Mouse (Mus musculus): ENCODE measurements around the gene Dusp3. TPM values are rescaled to one million over a fixed set of nuclear protein-coding genes. Genes with fewer than 3 reads are reported as not detected.
A peak's percentile ranks its signal among the peaks of the same experiment; 100 is the strongest.

Gene Dusp3
- polyA plus RNA-seq, 1 experiment from 2014 or later, result 9.8 TPM

DNA sequence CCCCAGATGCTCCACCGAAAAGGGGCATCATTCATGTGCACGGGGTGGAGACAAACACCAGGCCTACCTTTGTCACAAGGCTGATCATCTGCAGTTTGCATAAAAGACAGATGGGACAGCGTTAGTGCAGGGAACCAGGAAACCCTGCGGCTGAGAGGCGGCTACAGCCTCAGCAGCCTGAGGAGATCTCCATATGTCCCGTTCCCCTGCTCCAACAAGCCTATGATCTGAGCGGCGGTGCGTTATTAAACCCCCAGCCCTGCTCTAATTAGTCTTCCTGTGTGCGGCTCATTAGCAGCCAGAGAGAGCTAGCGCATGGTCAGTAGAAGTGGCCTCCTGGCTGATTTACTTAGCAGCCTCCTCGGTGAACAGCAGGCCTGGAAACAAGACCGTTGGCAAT, 23.3 kb upstream of the Dusp3 start:
- H3K27me3 ChIP-seq, result peaks cover 3% of the 10 kb centered on the region; the same call in 1 of the 2 replicates
- ATAC-seq (ENCODE audit: low read depth), result no peak
- no peak overlapping the region for H3K27ac ChIP-seq
- no peaks in the 10 kb centered on the region; the same call in 1 of the 2 replicates for H3K4me1 ChIP-seq (replicated peaks)
- H3K4me2 ChIP-seq, result no peak overlapping the region
- H3K4me3 ChIP-seq (replicated peaks), result no peak overlapping the region
- H3K36me3 ChIP-seq, result no peaks in the 10 kb centered on the region
- DNase-seq, result no peak
- no peaks in the 10 kb centered on the region for H3K9me3 ChIP-seq (replicated peaks)
- 70% methylated on average over 13 of the region's 13 CpGs for WGBS (ENCODE audit: insufficient replicate concordance)
- H3K9ac ChIP-seq, result no peak overlapping the region

GRCm38 (mm10) chr11:102008954-102009637, 22.3 kb upstream of the Dusp3 start:
- no peaks in the 10 kb centered on the region for H3K36me3 ChIP-seq
- H3K27me3 ChIP-seq, result peaks cover 3% of the 10 kb centered on the region; the same call in 1 of the 2 replicates
- H3K4me2 ChIP-seq, result no peak overlapping the region
- WGBS (ENCODE audit: insufficient replicate concordance), result 54% methylated on average over 15 of the region's 15 CpGs
- H3K4me3 ChIP-seq (replicated peaks), result no peak overlapping the region
- H3K9ac ChIP-seq, result no peak overlapping the region
- no peaks in the 10 kb centered on the region for H3K9me3 ChIP-seq (replicated peaks)
- no peaks in the 10 kb centered on the region; the same call in 1 of the 2 replicates for H3K4me1 ChIP-seq (replicated peaks)
- ATAC-seq (ENCODE audit: low read depth) (no peak), DNase-seq (no peak)
- H3K27ac ChIP-seq, result no peak overlapping the region

DNA sequence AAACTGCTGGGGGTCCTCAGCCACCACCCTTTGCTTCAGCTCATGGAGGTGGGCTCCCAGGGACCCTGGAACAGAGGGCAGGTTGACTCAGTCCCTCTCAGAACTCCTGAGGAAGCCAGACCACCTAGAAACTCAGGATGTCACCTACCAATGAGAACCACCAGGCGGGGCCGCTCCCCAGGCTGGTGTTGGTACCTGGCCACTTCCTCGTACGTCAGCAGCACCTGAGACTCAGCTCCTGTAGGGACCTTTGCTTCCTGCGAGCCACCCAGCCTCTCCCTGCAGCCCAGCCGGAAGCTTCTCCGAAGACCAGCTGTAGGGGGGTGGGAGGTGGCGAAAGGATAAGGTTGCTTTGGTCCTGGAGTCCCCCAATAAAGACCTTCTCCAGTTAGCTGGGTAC, 21.6 kb upstream of the Dusp3 start:
- H3K27me3 ChIP-seq, result peaks cover 3% of the 10 kb centered on the region; the same call in 1 of the 2 replicates
- H3K4me2 ChIP-seq, result no peak overlapping the region
- H3K4me3 ChIP-seq (replicated peaks), result no peak overlapping the region
- no peaks in the 10 kb centered on the region; the same call in 1 of the 2 replicates for H3K4me1 ChIP-seq (replicated peaks)
- no peaks in the 10 kb centered on the region for H3K9me3 ChIP-seq (replicated peaks)
- H3K36me3 ChIP-seq, result no peaks in the 10 kb centered on the region
- no peak for DNase-seq
- no peak overlapping the region for H3K9ac ChIP-seq
- no peak for ATAC-seq (ENCODE audit: low read depth)
- 73% methylated on average over 8 of the region's 8 CpGs for WGBS (ENCODE audit: insufficient replicate concordance)
- H3K27ac ChIP-seq, result no peak overlapping the region

DNA sequence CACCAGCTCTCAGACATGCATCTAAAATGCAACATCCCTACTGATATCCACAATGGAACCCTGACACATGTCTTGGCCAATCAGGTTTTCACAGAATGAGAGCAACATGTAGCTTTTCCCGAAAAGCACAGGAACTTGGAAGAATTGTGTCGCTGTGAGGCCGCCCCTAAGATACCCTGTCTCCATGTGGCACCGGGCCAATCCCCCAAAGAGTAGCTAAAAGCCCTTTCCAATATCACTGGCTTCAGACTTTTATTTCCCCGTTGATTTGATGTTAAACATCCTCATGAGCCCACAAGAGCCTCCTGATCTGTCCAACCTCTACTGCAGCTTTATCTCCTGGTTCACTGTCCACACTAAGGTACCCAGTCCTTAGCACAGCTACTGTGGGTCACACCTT, 19.9 kb upstream of the Dusp3 start:
- no peaks in the 10 kb centered on the region for H3K9me3 ChIP-seq (replicated peaks)
- DNase-seq, result no peak
- peaks cover 3% of the 10 kb centered on the region; the same call in 1 of the 2 replicates for H3K27me3 ChIP-seq
- no peaks in the 10 kb centered on the region; the same call in 1 of the 2 replicates for H3K4me1 ChIP-seq (replicated peaks)
- no peak for ATAC-seq (ENCODE audit: low read depth)
- H3K27ac ChIP-seq, result no peak overlapping the region
- H3K36me3 ChIP-seq, result no peaks in the 10 kb centered on the region
- 76% methylated on average over 5 of the region's 5 CpGs for WGBS (ENCODE audit: insufficient replicate concordance)
- H3K4me3 ChIP-seq (replicated peaks), result no peak overlapping the region
- no peak overlapping the region for H3K9ac ChIP-seq
- no peak overlapping the region for H3K4me2 ChIP-seq

- Histone ChIP-seq H3K4me3 (replicated peaks) (no peak overlapping the region), H3K9me3 (replicated peaks) (no peaks in the 10 kb centered on the region), H3K4me2 (no peak overlapping the region), H3K4me1 (replicated peaks) (no peaks in the 10 kb centered on the region; the same call in 1 of the 2 replicates), H3K27me3 (peaks cover 3% of the 10 kb centered on the region; the same call in 1 of the 2 replicates), H3K9ac (no peak overlapping the region), H3K36me3 (no peaks in the 10 kb centered on the region), H3K27ac (no peak overlapping the region)
- DNase-seq (no peak), ATAC-seq (ENCODE audit: low read depth) (no peak)
- WGBS (ENCODE audit: insufficient replicate concordance), result 68% methylated on average over 9 of the region's 9 CpGs
Measured at GRCm38 (mm10) chr11:102006271-102006670, 19.5 kb upstream of the Dusp3 start.

- no peak overlapping the region for H3K4me2 ChIP-seq
- no peak overlapping the region for H3K4me3 ChIP-seq (replicated peaks)
- WGBS (ENCODE audit: insufficient replicate concordance), result 74% methylated on average over 8 of the region's 8 CpGs
- no peaks in the 10 kb centered on the region; the same call in 1 of the 2 replicates for H3K4me1 ChIP-seq (replicated peaks)
- no peak for DNase-seq
- no peak for ATAC-seq (ENCODE audit: low read depth)
- H3K27ac ChIP-seq, result no peak overlapping the region
- H3K9me3 ChIP-seq (replicated peaks), result no peaks in the 10 kb centered on the region
- H3K36me3 ChIP-seq, result no peaks in the 10 kb centered on the region
- H3K9ac ChIP-seq, result no peak overlapping the region
- H3K27me3 ChIP-seq, result peaks cover 3% of the 10 kb centered on the region; the same call in 1 of the 2 replicates
Measured at GRCm38 (mm10) chr11:102004251-102004650, 17.4 kb upstream of the Dusp3 start.

- no peaks in the 10 kb centered on the region for H3K9me3 ChIP-seq (replicated peaks)
- H3K4me3 ChIP-seq (replicated peaks), result no peak overlapping the region
- H3K4me1 ChIP-seq (replicated peaks), result peaks cover 5% of the 10 kb centered on the region; the same call in 1 of the 2 replicates
- no peak overlapping the region for H3K27ac ChIP-seq
- H3K9ac ChIP-seq, result no peak overlapping the region
- no peak overlapping the region for H3K4me2 ChIP-seq
- H3K27me3 ChIP-seq, result no peaks in the 10 kb centered on the region
- no peaks in the 10 kb centered on the region for H3K36me3 ChIP-seq
- ATAC-seq (ENCODE audit: low read depth) (no peak), DNase-seq (no peak)
- 56% methylated on average over 4 of the region's 4 CpGs for WGBS (ENCODE audit: insufficient replicate concordance)
Measured at GRCm38 (mm10) chr11:101999466-101999865, 12.7 kb upstream of the Dusp3 start.

DNA sequence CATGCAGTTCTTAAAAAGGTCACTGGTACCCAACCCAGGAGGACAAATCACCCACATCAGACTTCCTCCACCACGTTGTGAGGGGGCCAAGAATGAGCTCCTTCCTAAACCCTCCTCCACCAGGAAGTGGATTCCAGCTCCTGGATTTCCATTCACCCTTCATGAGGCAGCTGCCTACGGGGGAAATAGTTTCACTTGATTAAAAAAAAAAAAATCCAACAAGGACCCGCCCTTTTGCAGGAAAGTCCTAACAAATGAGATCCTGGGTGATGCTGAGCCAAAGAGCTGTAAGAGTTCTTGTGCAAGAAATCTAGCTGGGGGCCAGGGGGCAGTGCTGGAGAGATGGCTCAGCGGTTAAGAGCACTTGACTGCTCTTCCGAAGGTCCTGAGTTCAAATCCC, 11.4 kb upstream of the Dusp3 start:
- Histone ChIP-seq H3K36me3 (no peaks in the 10 kb centered on the region), H3K9me3 (replicated peaks) (no peaks in the 10 kb centered on the region), H3K9ac (no peak overlapping the region), H3K4me3 (replicated peaks) (no peak overlapping the region), H3K4me1 (replicated peaks) (peaks cover 18% of the 10 kb centered on the region), H3K4me2 (no peak overlapping the region), H3K27me3 (no peaks in the 10 kb centered on the region), H3K27ac (no peak overlapping the region)
- no peak for ATAC-seq (ENCODE audit: low read depth)
- WGBS (ENCODE audit: insufficient replicate concordance), result 45% methylated on average over 5 of the region's 5 CpGs
- DNase-seq, result no peak

DNA sequence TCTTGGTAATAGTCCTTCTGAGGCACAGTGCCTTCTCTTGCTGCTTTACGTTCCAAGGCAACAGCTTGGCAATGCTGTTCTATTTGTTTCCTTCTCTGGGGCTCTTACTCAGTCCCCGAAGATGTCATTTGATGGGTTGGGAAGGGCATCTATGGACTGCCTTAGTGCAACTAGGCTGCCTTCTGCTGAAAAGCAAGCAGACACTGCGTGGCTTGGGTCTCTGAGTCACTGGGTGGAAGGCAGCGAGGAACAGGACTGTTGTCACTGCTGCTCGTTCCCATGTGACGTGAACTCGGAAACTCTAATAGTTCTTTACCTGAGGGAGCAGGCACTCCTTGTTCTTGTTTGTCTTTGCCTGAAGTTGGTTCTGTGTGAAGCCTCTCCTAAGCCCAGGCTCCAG, 9.1 kb upstream of the Dusp3 start:
- ATAC-seq (ENCODE audit: low read depth) (no peak), DNase-seq (no peak)
- no peak overlapping the region for H3K27ac ChIP-seq
- no peaks in the 10 kb centered on the region for H3K27me3 ChIP-seq
- H3K4me1 ChIP-seq (replicated peaks), result peaks cover 31% of the 10 kb centered on the region
- H3K9me3 ChIP-seq (replicated peaks), result no peaks in the 10 kb centered on the region
- H3K4me3 ChIP-seq (replicated peaks), result no peak overlapping the region
- H3K36me3 ChIP-seq, result no peaks in the 10 kb centered on the region
- H3K9ac ChIP-seq, result no peak overlapping the region
- H3K4me2 ChIP-seq, result no peak overlapping the region
- 84% methylated on average over 7 of the region's 7 CpGs for WGBS (ENCODE audit: insufficient replicate concordance)

- H3K4me1 ChIP-seq (replicated peaks), result peaks cover 31% of the 10 kb centered on the region
- ATAC-seq (ENCODE audit: low read depth), result peak; percentile 94
- no peak overlapping the region; the same call in 1 of the 2 replicates for H3K4me3 ChIP-seq (replicated peaks)
- H3K27ac ChIP-seq, result peak overlapping the region; percentile 75
- H3K27me3 ChIP-seq, result no peaks in the 10 kb centered on the region
- H3K4me2 ChIP-seq, result peak overlapping the region; percentile 50
- no peaks in the 10 kb centered on the region for H3K9me3 ChIP-seq (replicated peaks)
- 25% methylated on average over 8 of the region's 8 CpGs for WGBS (ENCODE audit: insufficient replicate concordance)
- DNase-seq, result peak; percentile 66
- peak overlapping the region; percentile 34; the same call in 1 of the 2 replicates for H3K9ac ChIP-seq
- no peaks in the 10 kb centered on the region for H3K36me3 ChIP-seq
Measured at GRCm38 (mm10) chr11:101994100-101994499, 7.3 kb upstream of the Dusp3 start.

DNA sequence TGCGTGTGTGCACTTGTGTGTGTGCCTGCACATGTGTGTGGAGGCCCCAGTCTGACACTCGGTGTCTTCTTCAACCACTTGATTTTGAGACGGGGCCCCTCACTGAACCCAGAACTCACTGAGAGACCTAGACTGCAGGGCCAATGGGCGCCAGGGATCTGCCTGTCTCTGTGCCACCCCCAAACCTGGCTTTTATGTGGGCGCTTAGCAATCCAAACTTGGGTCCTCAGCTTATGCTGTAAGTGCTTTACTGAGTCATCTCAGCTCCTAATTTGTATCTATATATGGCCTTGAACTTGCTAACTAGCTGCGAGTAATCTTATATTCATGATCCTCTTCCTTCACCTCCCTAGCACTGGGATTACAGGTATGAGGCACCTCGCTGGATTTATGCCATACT, 5.6 kb upstream of the Dusp3 start:
- Histone ChIP-seq H3K4me2 (no peak overlapping the region), H3K9ac (no peak overlapping the region), H3K9me3 (replicated peaks) (no peaks in the 10 kb centered on the region), H3K4me3 (replicated peaks) (no peak overlapping the region), H3K4me1 (replicated peaks) (peaks cover 31% of the 10 kb centered on the region), H3K27me3 (peaks cover 9% of the 10 kb centered on the region), H3K27ac (no peak overlapping the region), H3K36me3 (no peaks in the 10 kb centered on the region)
- 76% methylated on average over 7 of the region's 7 CpGs for WGBS (ENCODE audit: insufficient replicate concordance)
- ATAC-seq (ENCODE audit: low read depth), result no peak
- DNase-seq, result no peak

DNA sequence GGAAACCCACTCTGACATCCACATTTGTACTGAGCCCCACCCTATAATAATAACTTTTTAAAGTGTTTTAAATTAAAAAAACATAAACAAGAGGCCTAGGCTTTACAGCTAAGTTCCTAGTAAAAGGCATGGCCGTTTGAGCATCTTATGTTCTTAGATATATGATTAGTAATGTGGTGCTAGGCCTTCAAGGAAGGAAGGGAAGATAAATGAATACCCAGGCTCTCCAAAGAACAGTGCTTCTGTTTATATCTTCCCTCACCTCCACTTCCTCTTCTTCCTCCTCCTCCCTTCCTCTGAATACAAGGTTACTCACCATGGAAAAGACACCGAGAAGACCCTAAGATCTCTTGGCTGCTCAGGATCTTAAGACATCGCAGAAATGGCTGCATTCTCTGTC, 5.0 kb upstream of the Dusp3 start:
- no peaks in the 10 kb centered on the region for H3K36me3 ChIP-seq

More for the DNA sequence above, 5.0 kb upstream of the Dusp3 start:
- Histone ChIP-seq H3K4me1 (replicated peaks) (peaks cover 31% of the 10 kb centered on the region), H3K27me3 (peaks cover 15% of the 10 kb centered on the region), H3K9ac (no peak overlapping the region), H3K4me2 (no peak overlapping the region), H3K9me3 (replicated peaks) (no peaks in the 10 kb centered on the region), H3K4me3 (replicated peaks) (no peak overlapping the region), H3K27ac (no peak overlapping the region)
- DNase-seq, result no peak
- 41% methylated on average over 3 of the region's 3 CpGs for WGBS (ENCODE audit: insufficient replicate concordance)
- no peak for ATAC-seq (ENCODE audit: low read depth)

Data from liver, embryonic 13.5 days (tissue).